Mouse (Mus musculus) neural tube, embryonic 14.5 days (tissue): Measurements from ENCODE around the gene Dvl1. TPM values are rescaled to one million over a fixed set of nuclear protein-coding genes. Genes with fewer than 3 reads are reported as not detected.

ENCODE experiments used
- ATAC-seq: fragments of 200-750 bp; cut with Nextera tagmentation; 2 replicates; pipeline ENCODE4 v1.8.0; 2017; ENCODE audit warnings: low read depth, mild to moderate bottlenecking, moderate TSS enrichment, moderate library complexity
- H3K27ac ChIP-seq: fragments of 300-500 bp; sonication (generic); 2 replicates; pipeline ENCODE4 v1.5.1; 2014; ENCODE audit warnings: low read depth, mild to moderate bottlenecking, control low read depth, low read length, moderate library complexity, mixed read lengths
- H3K27me3 ChIP-seq: fragments of 300-500 bp; sonication (generic); 2 replicates; pipeline ENCODE4 v1.6.1; 2014; ENCODE audit warnings: low read length; ENCODE audit not compliant: control insufficient read depth, insufficient read depth
- H3K36me3 ChIP-seq: fragments of 300-500 bp; sonication (generic); 2 replicates; pipeline ENCODE4 v1.6.1; 2014; ENCODE audit warnings: low read length, mixed read lengths; ENCODE audit not compliant: control insufficient read depth, insufficient read depth
- H3K4me1 ChIP-seq: fragments of 300-500 bp; sonication (generic); 2 replicates; pipeline ENCODE4 v1.6.1; 2014; ENCODE audit warnings: low read length; ENCODE audit not compliant: control insufficient read depth, insufficient read depth
- H3K4me2 ChIP-seq: fragments of 300-500 bp; sonication (generic); 2 replicates; pipeline ENCODE4 v1.6.1; 2014; ENCODE audit warnings: mild to moderate bottlenecking, low read depth, low read length, control low read depth
- H3K4me3 ChIP-seq: fragments of 300-500 bp; sonication (generic); 2 replicates; pipeline ENCODE4 v1.5.1; 2014; ENCODE audit warnings: low read depth, low read length, control low read depth, mixed read lengths
- H3K9ac ChIP-seq: fragments of 300-500 bp; sonication (generic); replicated peaks from 2 replicates; pipeline ENCODE4 v1.6.1; 2014; ENCODE audit warnings: low read depth, mild to moderate bottlenecking, control low read depth, low read length, mixed read lengths
- H3K9me3 ChIP-seq: fragments of 300-500 bp; sonication (generic); 2 replicates; pipeline ENCODE4 v1.6.1; 2016; ENCODE audit warnings: low read length; ENCODE audit not compliant: control insufficient read depth
- WGBS: fragments of 180-500 bp; shearing (Covaris S2); extraction: QIAGEN DNeasy Blood & Tissue Kit; methylation state at CpG from one replicate; pipeline ENCODE4 v1.1.7; 2014; 5-methylcytosine and 5-hydroxymethylcytosine counted together
- polyA plus RNA-seq: library from polyadenylated mRNA; unstranded; fragments of >200 nt; fragmentation: Nextera tagmentation; extraction: Ambion mirVana; gene quantifications from 2 replicates; pipeline ENCODE4 v1.2.1, GENCODE M21; 2014

Gene Dvl1
- polyA plus RNA-seq, 1 experiment from 2014 or later: 16.1 TPM

- no peaks in the 10 kb centered on the region for H3K4me1 ChIP-seq
- 78% methylated on average over 7 of the region's 7 CpGs for WGBS
- H3K27me3 ChIP-seq: no peaks in the 10 kb centered on the region
- no peak overlapping the region for H3K27ac ChIP-seq
- H3K9ac ChIP-seq: no peak overlapping the region
- no peak for ATAC-seq
- H3K36me3 ChIP-seq: peaks cover 88% of the 10 kb centered on the region
- H3K4me3 ChIP-seq: no peak overlapping the region
- no peak overlapping the region for H3K4me2 ChIP-seq
- no peaks in the 10 kb centered on the region for H3K9me3 ChIP-seq
Measured at GRCm38 (mm10) chr4:155821025-155821424, 26.2 kb upstream of the Dvl1 start.

- WGBS: 98% methylated on average over 16 of the region's 16 CpGs
- Histone ChIP-seq H3K4me2 (no peak overlapping the region), H3K27ac (no peak overlapping the region), H3K9ac (no peak overlapping the region), H3K36me3 (peaks cover 76% of the 10 kb centered on the region), H3K4me3 (no peak overlapping the region), H3K27me3 (no peaks in the 10 kb centered on the region), H3K9me3 (no peaks in the 10 kb centered on the region), H3K4me1 (no peaks in the 10 kb centered on the region)
- no peak for ATAC-seq
Measured at GRCm38 (mm10) chr4:155823443-155823842, 23.8 kb upstream of the Dvl1 start.

- Histone ChIP-seq H3K9me3 (no peaks in the 10 kb centered on the region), H3K27ac (no peak overlapping the region), H3K36me3 (peaks cover 21% of the 10 kb centered on the region), H3K9ac (no peak overlapping the region), H3K4me3 (no peak overlapping the region), H3K27me3 (no peaks in the 10 kb centered on the region), H3K4me1 (peaks cover 16% of the 10 kb centered on the region), H3K4me2 (no peak overlapping the region)
- 94% methylated on average over 4 of the region's 4 CpGs for WGBS
- no peak for ATAC-seq
Measured at GRCm38 (mm10) chr4:155829866-155830265, 17.3 kb upstream of the Dvl1 start.

GRCm38 (mm10) chr4:155830596-155830995 lies 16.6 kb upstream of the Dvl1 start:
- Histone ChIP-seq H3K36me3 (0 out of 2 replicates have a peak, but pooled peaks cover 13% of the 10 kb centered on the region), H3K9me3 (no peaks in the 10 kb centered on the region), H3K4me2 (peak overlapping the region; percentile 79), H3K9ac (no peak overlapping the region), H3K4me3 (peak overlapping the region; percentile 77; the same call in 1 of the 2 replicates), H3K4me1 (peaks cover 16% of the 10 kb centered on the region), H3K27ac (peak overlapping the region; percentile 84; the same call in 1 of the 2 replicates), H3K27me3 (no peaks in the 10 kb centered on the region)
- no peak for ATAC-seq
- WGBS: 56% methylated on average over 8 of the region's 8 CpGs

- peak within 1 kb of the TSS; percentile 79 for H3K4me2 ChIP-seq
- peak within 1 kb of the TSS; percentile 84 for H3K27ac ChIP-seq
- H3K4me3 ChIP-seq: peak within 1 kb of the TSS; percentile 77
- H3K27me3 ChIP-seq: no peaks in the 10 kb centered on the region
- no peaks in the 10 kb centered on the region for H3K9me3 ChIP-seq
- H3K9ac ChIP-seq: peak within 1 kb of the TSS; percentile 65
- WGBS: under 1% methylated on average over 49 of the region's 49 CpGs
- ATAC-seq: peak; percentile 94
- H3K4me1 ChIP-seq: peaks cover 16% of the 10 kb centered on the region
- 0 out of 2 replicates have a peak, but pooled peaks cover 13% of the 10 kb centered on the region for H3K36me3 ChIP-seq
Measured at GRCm38 (mm10) chr4:155831205-155831766, 15.9 kb upstream of the Dvl1 start, which contains the start of gene Aurkaip1. Gene Aurkaip1, plus strand, starts transcription at chr4:155831272.

GRCm38 (mm10) chr4:155831831-155832230 lies 15.4 kb upstream of the Dvl1 start:
- 1% methylated on average over 25 of the region's 25 CpGs for WGBS
- Histone ChIP-seq H3K27me3 (no peaks in the 10 kb centered on the region), H3K36me3 (0 out of 2 replicates have a peak, but pooled peaks cover 8% of the 10 kb centered on the region), H3K4me3 (peak overlapping the region; percentile 77), H3K4me1 (peaks cover 16% of the 10 kb centered on the region), H3K9ac (peak overlapping the region; percentile 65), H3K9me3 (no peaks in the 10 kb centered on the region), H3K27ac (peak overlapping the region; percentile 84), H3K4me2 (peak overlapping the region; percentile 79)
- ATAC-seq: no peak; the same call in 1 of the 2 replicates

- Histone ChIP-seq H3K4me2 (peak overlapping the region; percentile 79), H3K27ac (no peak overlapping the region), H3K4me1 (peaks cover 16% of the 10 kb centered on the region), H3K4me3 (peak overlapping the region; percentile 77), H3K27me3 (no peaks in the 10 kb centered on the region), H3K9me3 (no peaks in the 10 kb centered on the region), H3K36me3 (0 out of 2 replicates have a peak, but pooled peaks cover 7% of the 10 kb centered on the region), H3K9ac (peak overlapping the region; percentile 65)
- no peak for ATAC-seq
- WGBS: 52% methylated on average over 10 of the region's 10 CpGs
Measured at GRCm38 (mm10) chr4:155832321-155832720, 14.9 kb upstream of the Dvl1 start.

- WGBS: 88% methylated on average over 4 of the region's 4 CpGs
- H3K9ac ChIP-seq: no peak overlapping the region
- peaks cover 16% of the 10 kb centered on the region for H3K4me1 ChIP-seq
- no peak for ATAC-seq
- no peak overlapping the region for H3K27ac ChIP-seq
- 0 out of 2 replicates have a peak, but pooled peaks cover 3% of the 10 kb centered on the region for H3K36me3 ChIP-seq
- no peak overlapping the region for H3K4me3 ChIP-seq
- no peak overlapping the region for H3K4me2 ChIP-seq
- no peaks in the 10 kb centered on the region for H3K9me3 ChIP-seq
- H3K27me3 ChIP-seq: no peaks in the 10 kb centered on the region
Measured at GRCm38 (mm10) chr4:155833234-155833633, 14.0 kb upstream of the Dvl1 start.

GRCm38 (mm10) chr4:155833836-155834235 lies 13.4 kb upstream of the Dvl1 start:
- WGBS: 40% methylated on average over 2 of the region's 2 CpGs
- no peak for ATAC-seq
- H3K4me2 ChIP-seq: no peak overlapping the region

More at GRCm38 (mm10) chr4:155833836-155834235, 13.4 kb upstream of the Dvl1 start:
- Histone ChIP-seq H3K4me3 (no peak overlapping the region), H3K9ac (no peak overlapping the region), H3K27me3 (no peaks in the 10 kb centered on the region), H3K36me3 (0 out of 2 replicates have a peak, but pooled peaks cover 3% of the 10 kb centered on the region), H3K4me1 (peaks cover 16% of the 10 kb centered on the region), H3K27ac (peak overlapping the region; percentile 50), H3K9me3 (no peaks in the 10 kb centered on the region)
